Mouse (Mus musculus) gastrocnemius, postnatal 14 days (tissue): ENCODE results near the gene Kazn. TPM values are rescaled to one million over a fixed set of nuclear protein-coding genes. Genes with fewer than 3 reads are reported as not detected.

Experiments used
- DNase-seq: peaks from one replicate; pipeline ENCODE4 v3.0.0; 2021; ENCODE audit warnings: mixed read lengths
- intact Hi-C: fragments of 180-260 bp; cut with DNase I; formaldehyde crosslinking; loops from one replicate; pipeline ENCODE4 v1.15.1; 2025; ENCODE audit warnings: low total_unique reads
- long read RNA-seq, 2 experiments: library from polyadenylated mRNA; stranded (forward); transcript quantifications; one replicate each; pipeline ENCODE4 v2.0.0; 2021
- total RNA-seq, 2 experiments: library from RNA; stranded (reverse); gene quantifications; 2 replicates each; pipeline ENCODE4 v1.2.3; 2021

Kazn gene
- 1 to 10 TPM; 3.3 to 6.7 TPM for total RNA-seq
- long read RNA-seq, experiment 1, partial matches to known transcripts = 0 of 9 reads
- long read RNA-seq, experiment 1, other reads (novel, unspliced or antisense) = 9 of 9 reads
- long read RNA-seq, experiment 2, partial matches to known transcripts = 0 of 6 reads
- long read RNA-seq, experiment 2, other reads (novel, unspliced or antisense) = 6 of 6 reads

DNA sequence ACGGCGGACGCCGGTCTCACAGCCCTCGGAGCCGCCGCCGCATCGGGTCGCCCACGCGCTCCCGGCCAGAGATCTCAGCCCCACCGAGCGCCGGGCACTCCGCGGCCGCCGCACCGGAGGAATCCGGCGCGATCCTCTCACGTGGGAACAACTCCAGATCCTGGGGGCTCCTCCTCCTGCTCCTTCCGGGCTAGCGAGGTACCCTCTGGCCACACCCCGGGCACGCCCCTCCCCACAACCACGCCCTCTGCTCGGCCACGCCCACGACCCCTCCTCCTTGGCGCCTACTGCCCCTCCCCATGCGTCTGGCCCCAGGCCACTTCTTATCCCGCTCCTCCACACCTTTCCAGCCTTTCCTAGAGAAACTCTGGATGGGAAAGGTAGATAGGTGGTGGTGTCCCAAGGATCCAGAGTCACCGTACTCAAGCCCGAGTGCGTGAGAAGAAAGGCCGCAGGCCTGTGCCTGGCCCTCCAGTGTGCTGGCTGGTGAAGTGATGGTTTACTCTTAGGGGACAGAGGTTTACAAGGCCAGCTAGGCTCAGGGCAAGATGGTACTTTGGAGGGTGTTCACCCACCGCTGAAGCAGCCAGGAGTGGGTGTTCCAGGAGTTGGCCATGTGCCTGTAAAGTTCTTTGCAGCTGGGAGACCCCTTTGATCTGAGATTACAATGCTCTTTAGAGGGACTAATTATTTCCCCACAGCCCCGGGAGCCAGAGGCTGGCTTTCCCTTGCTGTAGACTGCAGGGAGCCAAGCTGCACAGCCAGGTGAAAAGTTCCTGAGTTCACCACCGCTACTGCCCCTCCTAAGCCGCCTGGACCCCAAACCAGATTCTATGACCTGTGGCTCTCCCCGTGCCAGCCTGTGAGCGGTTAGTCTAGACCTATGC lies at the start of gene Kazn:
Gene Kazn, minus strand, starts transcription at position 162 of the 887 bp plus-strand sequence.
- peak; percentile 85 for DNase-seq
- intact Hi-C loops = no loop called here

- intact Hi-C loops = no loop called here
- no peak for DNase-seq
Observed at GRCm38 (mm10) chr4:142285471-142285870, 46.3 kb upstream of the Kazn start.

DNA sequence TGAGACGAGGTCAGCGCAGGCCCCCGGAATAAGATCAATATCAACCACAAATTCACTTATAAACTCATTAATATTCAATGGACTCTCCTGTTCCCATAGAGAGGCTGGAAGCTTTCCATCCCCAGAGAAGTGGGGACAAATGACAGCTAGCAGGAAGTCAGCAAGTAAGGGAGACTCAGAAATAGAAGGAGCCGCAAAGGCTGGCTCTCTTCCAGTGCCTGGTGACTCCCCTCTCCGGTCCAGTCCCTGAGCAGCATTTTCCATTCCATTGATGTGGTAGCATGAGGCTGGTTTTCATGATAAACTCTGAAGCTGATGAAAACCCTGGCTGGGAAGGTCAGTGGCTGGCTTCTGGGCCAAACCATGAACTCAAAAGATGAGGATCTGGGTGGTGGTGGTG lies 44.7 kb upstream of the Kazn start:
- intact Hi-C loops = no loop called here
- no peak for DNase-seq

GRCm38 (mm10) chr4:142278197-142278575 lies 39.0 kb upstream of the Kazn start:
- intact Hi-C loops = no loop called here
- no peak for DNase-seq

GRCm38 (mm10) chr4:142277481-142278196 lies 38.4 kb upstream of the Kazn start:
- DNase-seq = peak; percentile 34
- intact Hi-C loops = no loop called here

DNA sequence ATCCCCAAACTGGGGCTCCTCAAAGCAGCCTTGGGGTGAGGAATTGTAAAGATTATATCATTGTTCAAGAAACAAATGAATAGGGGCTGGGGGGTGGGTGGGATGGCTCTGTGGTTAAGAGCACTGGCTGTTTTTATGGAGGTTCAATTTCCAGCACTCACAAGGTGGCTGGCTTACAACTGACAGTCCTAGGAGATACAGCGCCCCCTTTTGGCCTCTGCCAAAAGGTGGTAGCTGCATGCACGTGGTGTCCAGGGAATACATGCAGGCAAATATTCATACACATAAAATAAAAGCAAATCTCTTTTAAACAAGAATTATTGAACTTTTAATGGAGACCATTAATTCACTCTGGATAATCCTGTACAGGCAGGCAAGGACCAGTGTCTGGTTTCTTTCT lies 36.0 kb upstream of the Kazn start:
- no peak for DNase-seq
- intact Hi-C loops = no loop called here

DNA sequence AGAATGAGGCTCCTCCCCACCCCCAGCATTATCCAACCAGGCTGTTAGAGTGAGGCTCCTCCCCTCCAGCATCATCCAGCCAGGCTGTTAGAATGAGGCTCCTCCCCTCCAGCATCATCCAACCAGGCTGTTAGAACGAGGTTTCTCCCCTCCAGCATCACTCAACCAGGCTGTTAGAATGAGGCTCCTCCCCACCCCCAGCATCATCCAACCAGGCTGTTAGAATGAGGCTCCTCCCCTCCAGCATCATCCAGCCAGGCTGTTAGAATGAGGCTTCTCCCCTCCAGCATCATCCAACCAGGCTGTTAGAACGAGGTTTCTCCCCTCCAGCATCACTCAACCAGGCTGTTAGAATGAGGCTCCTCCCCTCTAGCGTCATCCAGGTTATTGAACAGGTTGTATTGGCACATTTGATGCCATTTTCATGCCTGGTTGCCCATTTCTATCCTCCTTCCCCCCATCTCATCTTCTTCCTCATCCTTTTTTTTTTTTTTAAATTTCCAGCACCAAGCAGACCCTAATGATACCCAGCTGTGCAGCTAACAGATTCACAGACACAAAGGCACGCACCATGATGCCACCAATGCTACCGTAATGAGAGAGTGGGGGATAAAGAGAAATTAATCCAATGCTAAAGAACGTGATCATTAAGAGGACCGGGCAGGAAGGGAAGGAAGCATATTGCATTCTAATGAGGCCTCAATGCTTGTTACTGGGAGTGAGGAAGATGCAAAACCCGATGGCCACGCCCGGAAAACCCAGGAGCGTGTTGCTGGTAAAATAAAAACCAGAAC lies 35.4 kb upstream of the Kazn start:
- intact Hi-C loops = no loop called here
- no peak for DNase-seq

DNA sequence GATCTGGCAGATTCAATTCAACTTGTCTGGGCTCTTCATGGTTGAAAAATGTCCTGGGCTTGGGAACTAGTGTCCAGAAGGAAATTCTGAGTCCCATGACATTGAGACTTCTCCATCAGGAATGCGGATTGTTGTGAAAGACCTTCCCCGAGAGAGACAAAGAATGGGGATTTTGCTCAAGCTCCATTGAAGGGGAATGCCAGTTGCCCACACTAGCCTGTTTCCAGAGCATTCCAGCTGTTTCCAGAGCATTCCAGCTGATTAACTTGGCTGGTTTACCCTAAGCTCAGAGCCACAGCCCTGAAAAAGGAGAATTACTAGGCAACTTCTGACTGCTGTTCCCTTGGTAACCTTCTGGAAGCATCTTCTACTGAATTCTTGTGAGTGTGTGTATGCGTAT lies 32.3 kb upstream of the Kazn start:
- intact Hi-C loops = no loop called here
- no peak for DNase-seq

GRCm38 (mm10) chr4:142267832-142268231 lies 28.6 kb upstream of the Kazn start:
- no peak for DNase-seq
- intact Hi-C loops = no loop called here

DNA sequence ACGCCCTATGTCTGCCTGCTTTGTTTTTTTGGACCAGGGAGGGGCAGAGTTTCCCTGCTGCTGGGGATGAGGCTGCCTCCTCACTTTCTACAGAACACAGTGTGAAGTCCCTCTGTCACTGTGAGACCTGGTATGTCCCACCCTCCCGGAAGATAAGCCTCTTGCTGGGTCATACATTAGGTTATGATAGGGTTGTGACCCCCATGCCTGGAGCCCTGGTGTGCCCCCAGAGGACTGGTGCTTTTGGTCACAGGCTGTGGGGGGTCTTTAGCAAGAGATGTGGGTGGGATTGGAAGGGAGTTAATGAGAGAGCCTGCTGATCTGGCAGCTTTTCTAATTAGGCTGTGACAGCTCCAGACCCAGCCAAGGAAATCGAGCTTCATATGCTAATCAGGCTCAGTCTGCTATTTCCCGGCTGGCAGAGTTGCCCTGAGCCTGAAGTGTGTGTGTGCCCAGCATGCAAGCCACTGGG lies 28.2 kb upstream of the Kazn start:
- intact Hi-C loops = no loop called here
- no peak for DNase-seq

- no peak for DNase-seq
- intact Hi-C loops = no loop called here
Observed at GRCm38 (mm10) chr4:142264335-142264734, 25.1 kb upstream of the Kazn start.

DNA sequence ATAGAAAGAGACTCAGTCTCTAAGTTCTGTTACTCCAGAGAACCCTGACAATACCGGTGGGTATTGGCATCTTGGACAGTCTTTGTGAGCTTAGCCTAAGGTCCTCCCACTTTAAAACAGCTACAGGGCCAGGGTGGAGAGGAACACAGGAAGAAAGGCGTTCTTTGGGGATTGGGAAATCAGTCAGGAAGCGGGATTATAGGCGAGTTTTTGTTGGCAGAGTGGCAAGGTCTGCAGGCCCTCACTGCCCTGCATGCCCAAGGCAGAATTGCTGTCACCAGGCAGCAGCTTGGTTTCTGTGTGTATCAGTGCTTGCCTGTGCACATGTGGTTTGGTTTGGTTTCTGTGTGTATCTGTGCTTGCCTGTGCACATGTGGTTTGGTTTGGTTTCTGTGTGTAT lies 22.5 kb upstream of the Kazn start:
- intact Hi-C loops = no loop called here
- DNase-seq = no peak

- intact Hi-C loops = no loop called here
Observed at GRCm38 (mm10) chr4:142258730-142259129, 19.5 kb upstream of the Kazn start.

DNA sequence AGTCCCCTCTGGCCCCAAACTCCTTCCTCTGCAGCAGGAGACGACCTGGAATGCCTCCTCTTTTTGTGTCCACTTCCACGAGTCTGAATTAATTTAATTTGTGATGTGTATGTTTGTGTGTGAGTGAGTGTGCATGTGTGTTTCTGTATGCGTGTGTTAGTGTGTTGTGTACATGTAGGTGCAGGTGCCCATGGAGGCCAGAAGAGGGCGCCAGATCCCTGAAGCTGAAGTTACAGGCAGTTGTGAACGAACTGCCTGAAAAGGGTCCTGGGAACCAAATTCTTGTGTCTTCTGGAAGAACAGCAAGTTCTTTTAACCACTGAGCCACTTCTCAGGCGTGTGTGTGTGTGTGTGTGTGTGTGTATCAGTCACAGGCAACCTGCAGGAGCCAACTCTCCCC lies 14.9 kb upstream of the Kazn start:
- intact Hi-C loops = loop anchor here (5.0 kb wide), 1 partner anchor 93 kb away; no protein-coding TSS in a partner anchor

More at GRCm38 (mm10) chr4:142258730-142259129, 19.5 kb upstream of the Kazn start:
- DNase-seq = no peak

DNA sequence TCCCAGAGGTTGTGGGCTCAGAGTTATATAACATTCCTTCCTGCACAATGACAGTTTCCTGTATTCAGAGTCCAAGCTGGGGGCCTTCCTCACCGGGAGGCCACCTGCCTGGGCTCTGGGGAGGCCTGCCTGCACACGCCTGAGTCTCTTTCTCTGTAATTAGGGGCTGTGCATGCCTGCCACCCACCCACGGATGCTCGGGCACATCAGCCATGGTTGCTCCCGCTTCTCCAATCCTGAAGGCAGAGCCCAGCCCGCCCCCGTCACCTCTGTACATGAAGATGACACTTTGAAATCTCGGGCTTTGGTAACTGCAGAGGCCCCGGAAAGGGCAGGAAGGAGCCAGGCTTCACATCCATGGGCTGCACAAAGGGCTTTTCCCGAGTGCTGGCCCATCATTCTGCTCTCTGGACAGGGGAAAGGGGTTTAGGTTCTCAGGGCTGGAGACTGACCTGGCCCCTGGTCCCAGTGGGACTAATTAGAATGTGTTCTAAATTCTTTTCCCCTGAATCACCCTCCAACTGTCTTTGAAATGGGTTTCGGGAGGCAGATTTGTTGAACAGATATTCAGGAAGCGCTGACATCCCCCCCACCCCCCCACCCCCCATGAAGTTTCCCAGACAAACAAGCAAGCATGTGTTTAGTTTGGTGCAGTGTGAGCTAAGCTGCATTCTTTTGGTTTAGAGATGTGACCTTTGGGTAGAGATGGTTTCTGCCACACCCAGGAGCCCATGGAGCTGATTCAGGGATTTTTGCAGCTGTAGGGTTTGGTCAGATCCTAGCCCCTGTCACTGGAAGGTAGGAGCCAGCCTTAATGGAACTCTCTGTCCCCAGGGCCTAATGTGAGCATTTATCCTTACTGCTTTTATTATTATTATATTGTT lies 12.5 kb upstream of the Kazn start:
- intact Hi-C loops = loop anchor here (5.0 kb wide), 1 partner anchor 96 kb away; no protein-coding TSS in a partner anchor
- no peak for DNase-seq

More for the DNA sequence above, 14.9 kb upstream of the Kazn start:
- no peak for DNase-seq

- intact Hi-C loops = loop anchor here (5.0 kb wide), 1 partner anchor 97 kb away; no protein-coding TSS in a partner anchor
- no peak for DNase-seq
Observed at GRCm38 (mm10) chr4:142250054-142250453, 10.9 kb upstream of the Kazn start.

DNA sequence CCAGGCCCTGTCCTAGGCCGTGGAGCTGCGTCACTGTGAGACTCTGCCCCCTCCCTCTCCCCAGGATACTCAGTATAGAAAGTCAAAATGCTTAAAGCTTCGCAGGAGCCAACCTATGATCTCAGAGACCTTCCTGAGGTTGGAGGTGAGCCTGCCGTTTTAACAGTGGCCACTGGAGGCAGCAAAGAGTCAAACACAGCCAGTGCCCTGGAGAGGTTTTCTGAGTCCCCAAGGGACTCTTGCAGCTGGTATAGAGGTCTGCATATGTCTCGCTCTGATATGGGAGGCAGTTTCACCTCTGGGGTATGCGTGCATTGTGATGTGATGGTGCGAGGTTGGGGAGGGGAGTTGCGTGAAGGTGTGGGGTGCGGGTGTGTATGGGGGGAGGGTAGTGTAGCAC lies 10.2 kb upstream of the Kazn start:
- DNase-seq = peak; percentile 37
- intact Hi-C loops = loop anchor here (2.0 kb wide), 1 partner anchor 97 kb away; no protein-coding TSS in a partner anchor

- peak; percentile 80 for DNase-seq
- intact Hi-C loops = loop anchor here (2.0 kb wide), 1 partner anchor 96 kb away; no protein-coding TSS in a partner anchor
Observed at GRCm38 (mm10) chr4:142248426-142248825, 9.2 kb upstream of the Kazn start.
